In the genomic region with DNA sequence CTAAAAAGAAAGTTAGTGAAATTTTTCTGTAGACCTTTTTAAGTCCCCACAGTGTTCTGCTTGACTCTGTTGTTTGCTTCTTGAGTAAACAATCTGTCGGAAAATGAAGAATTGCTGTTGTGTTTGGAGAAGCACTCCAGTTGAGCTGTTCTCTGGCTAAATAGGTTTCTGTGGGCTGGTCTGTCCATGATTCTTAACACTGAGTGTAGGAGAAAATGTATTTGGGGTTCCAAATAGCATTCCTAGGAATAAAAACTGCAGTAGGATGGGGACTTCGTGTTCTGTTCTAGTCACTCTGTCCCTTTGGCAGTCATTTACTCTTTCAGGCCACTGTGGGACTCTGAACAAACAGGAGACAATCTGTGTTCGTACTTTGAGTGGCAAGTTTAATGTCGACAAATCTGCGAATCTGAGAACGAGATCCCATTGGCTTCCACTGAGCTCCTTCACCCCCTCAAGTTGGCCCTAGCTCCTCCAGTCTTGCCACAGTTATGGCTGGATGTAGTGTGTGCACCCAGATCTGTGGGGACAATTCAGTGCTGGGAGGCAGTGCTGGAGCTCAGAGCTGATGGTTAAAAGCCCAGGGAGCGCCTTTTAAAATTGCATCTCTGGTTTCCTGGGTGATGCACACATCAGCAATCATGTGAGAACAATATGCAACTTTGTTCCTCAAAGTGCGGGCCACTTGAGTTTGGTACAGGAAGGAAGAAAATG, we compare ENCODE assay signal across 12 mouse cellular contexts.
DNase-seq lines count a peak whose midpoint lies in the region; TF ChIP-seq lines count a peak whose summit lies in the region.
"Had no signal": no experiment of that assay in that cellular context is flagged by ENCODE, and none has a peak within 500 bp of the region (broad histone marks: within the 10 kb centered on the region; RNA-seq: fewer than 3 reads in every experiment).

No protein-coding gene starts in this region.

- no peak for TF ChIP-seq CTCF in layer of hippocampus, adult 2 months (conservative IDR thresholded peaks at IDR 0.05)

- H3K27ac ChIP-seq in layer of hippocampus, adult 2 months, result peak overlapping the region; percentile 43; the same call in 1 of the 2 replicates
- H3K27ac ChIP-seq: liver, embryonic 14.5 days; midbrain, embryonic 10.5 days had no signal

- DNase-seq in layer of hippocampus, adult 2 months (ENCODE audit: low spot score in 2 of 2), result peak in 1 of 2 experiments; percentile 7
- DNase-seq in layer of hippocampus, adult 11-12 months (ENCODE audit: low spot score), result no peak
- DNase-seq in brain, embryonic 18.5 days (ENCODE audit: low read depth, low spot score), result peak; percentile 14
- DNase-seq in frontal cortex, postnatal 14 days (ENCODE audit: low spot score in 2 of 2), result peak; percentile 6 to 13
- DNase-seq in lung, postnatal 14 days, result peak; percentile 2
- DNase-seq in ovary, postnatal 14 days (ENCODE audit: low spot score), result no peak
- no peak for DNase-seq in embryo, embryonic 10 days (ENCODE audit: low spot score)
- no peak for DNase-seq in adrenal gland, adult 8-10 months
- DNase-seq: gastrocnemius, postnatal 25 days; kidney, adult 2 months had no signal

- no peak overlapping the region for H3K4me3 ChIP-seq in layer of hippocampus, adult 2 months
- H3K4me3 ChIP-seq: midbrain, embryonic 10.5 days had no signal

Comparison
In these comparisons a context has a peak if more than half of its experiments do, and no peak if none do; other contexts are left out.
1. DNase-seq: peak in brain, embryonic 18.5 days (single experiment), frontal cortex, postnatal 14 days (2 of 2) and lung, postnatal 14 days (single experiment); none in layer of hippocampus, adult 11-12 months (single experiment), ovary, postnatal 14 days (single experiment), embryo, embryonic 10 days (single experiment) and adrenal gland, adult 8-10 months (single experiment).